Mouse (Mus musculus) pancreas, adult 10 weeks (tissue): ENCODE measurements around the gene Ubqln4. TPM values are rescaled to one million over a fixed set of nuclear protein-coding genes. Genes with fewer than 3 reads are reported as not detected.

Experiments used
- polyA plus RNA-seq: library from polyadenylated mRNA; stranded (reverse); fragments of 350-450 nt; fragmentation: Illumina TruSeq; extraction: RNeasy Lipid Tissue Mini Kit (QIAGEN cat#74804); gene quantifications from one replicate; pipeline ENCODE4 v1.2.3, GENCODE M21; 2015; ENCODE audit warnings: low read depth, low replicate concordance; ENCODE audit not compliant: insufficient read depth

Gene Ubqln4
- polyA plus RNA-seq: 17.2 TPM

DNA sequence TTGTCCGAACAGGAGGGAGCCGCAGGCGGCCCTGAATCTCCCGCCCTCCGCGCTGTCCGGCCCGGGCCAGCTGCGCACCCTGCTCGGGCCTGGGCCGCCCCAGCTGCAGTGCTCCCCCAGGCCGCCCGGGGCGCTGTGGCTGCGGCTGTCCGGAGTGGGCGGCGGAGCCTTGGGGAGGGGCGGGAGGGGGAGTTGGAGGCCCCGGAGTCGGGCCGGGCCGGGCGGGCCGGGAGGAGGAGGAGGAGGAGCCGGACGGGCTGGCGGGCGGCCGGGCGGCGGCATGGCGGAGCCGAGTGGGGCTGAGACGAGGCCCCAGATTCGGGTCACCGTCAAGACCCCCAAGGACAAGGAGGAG, at the start of gene Ubqln4:
Gene Ubqln4 (plus strand): TSS at position 234 of the 355 bp plus-strand sequence.

DNA sequence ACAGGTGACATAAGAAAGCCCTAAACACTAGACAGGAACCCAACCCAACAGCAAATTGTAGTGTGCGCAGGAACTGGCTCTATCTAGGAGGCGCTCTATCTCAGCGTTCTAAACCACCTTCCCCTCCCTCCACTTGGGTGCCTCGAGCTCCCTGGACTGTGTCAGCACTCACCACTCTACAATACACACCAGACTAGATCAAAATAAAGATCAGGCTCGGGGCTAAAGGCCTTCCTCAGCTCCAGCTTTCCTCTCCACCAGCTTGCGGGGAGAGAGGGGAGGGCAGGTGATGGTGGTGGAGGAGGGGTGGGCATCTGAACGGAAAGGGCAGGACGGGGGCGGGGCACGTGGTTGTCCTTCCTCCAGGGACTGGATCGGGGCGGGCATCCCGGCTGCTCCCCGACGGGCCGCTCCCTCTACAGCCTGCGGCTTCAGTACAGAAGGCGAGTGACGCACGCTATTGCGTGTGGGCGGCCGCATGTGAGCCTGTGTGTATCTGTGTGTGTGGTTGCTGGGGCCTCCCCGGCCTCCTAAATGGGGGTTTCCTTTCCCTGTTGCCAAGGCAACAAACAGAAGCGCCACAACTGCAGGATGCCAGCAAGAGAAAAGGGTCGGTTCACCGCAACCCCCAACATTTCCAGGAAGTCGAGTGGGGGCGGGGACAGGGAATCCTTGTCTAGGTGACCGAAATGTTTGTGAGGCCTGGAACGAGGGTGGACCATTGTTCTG, 43.7 kb upstream of the Ubqln4 start, which contains the start of gene Lmna:
Gene Lmna (minus strand): TSS at position 265 of the 729 bp plus-strand sequence.

DNA sequence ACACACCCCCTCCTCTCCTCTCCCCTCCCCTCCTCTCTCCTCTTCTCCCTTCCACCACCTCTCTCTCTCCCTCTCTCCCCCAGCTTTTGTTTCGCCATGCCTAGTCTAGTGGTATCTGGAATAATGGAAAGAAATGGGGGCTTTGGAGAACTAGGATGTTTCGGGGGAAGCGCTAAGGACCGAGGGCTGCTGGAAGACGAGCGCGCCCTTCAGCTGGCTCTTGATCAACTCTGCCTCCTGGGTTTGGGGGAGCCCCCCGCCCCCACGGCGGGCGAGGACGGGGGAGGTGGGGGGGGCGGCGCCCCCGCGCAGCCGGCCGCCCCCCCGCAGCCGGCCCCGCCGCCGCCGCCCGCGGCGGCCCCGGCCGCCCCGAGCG, 21.3 kb upstream of the Ubqln4 start, which contains the start of gene Mex3a:
Gene Mex3a (plus strand): TSS at position 97 of the 376 bp plus-strand sequence.

DNA sequence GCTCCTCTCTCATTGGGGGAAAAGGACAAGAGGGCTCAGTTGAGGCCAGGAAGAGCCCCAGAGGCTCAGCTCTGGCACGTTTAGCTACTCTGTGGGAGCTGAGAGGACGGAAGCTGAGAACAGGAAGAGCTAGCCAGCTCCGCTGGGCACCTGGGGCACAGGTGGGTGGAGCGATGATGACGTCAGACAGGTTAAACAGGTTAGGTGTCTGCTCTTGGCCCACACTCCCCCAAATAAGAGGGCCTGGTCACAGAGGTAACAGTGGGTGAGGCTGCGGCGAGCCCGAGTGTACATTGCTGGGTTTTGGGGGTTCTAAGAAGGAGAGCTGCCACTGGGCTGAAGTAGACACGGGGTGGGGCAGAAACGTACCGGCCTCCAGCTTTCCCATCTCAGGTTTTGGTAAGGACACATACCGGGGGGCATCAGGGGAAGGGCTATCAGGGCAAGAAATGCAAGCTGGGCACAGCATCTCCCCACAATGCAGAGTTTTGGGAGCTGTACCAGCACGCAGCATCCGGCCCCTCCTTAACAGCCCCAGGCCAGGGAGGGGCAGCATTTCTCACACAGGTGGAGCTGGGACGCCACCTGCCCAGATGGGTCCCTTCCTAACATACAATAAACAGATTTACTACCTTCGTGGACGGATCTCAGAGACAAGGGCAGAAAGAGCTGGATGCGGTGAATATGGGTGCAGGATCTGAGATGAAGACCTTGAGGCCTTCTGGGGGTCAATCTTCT, 5.2 kb upstream of the Ubqln4 start, which contains the start of gene Rab25:
Gene Rab25 (minus strand): TSS at position 121 of the 738 bp plus-strand sequence.

DNA sequence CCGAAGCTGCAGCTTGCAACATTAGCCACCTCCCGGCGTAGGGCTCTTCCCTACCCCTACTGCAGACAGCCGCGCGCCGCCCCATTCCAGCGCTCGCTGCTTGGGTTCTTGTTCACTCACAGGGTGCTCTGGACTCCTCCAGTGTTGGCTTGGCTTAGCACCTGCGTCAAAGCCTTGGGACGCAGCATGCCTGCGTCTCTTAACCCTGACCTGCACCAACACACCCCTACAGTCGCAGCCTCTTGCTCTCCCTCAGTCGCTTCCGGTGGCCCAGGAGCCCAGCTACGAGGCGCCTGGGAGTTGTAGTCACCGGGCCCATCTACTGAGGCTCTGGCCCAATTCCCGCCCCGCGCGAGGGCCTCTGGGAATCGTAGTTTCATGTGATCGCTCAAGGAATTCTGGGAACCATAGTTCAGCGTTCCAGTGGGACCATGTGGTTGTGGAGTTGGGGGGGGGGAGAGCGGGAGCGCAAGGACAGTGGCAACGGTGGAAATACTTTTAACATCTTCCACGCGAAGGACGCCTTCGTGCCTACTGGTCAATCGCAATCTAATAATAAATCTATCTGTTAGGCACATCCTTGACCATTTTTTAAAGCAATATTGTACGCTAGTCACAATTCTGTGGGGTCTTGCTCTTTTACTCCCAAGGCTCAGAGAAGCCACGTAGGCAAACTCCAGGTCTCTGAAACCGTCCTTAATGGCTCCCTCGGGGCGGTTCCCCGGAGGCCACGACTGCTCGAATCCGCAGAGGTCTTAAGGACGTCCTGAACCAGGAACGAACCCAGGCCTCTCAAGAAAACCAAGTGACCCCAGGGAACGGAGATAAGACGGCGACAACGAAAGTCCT, 658 bp upstream of the Ubqln4 start, which contains the start of gene Lamtor2:
Gene Lamtor2 (minus strand): TSS at position 399 of the 849 bp plus-strand sequence.

DNA sequence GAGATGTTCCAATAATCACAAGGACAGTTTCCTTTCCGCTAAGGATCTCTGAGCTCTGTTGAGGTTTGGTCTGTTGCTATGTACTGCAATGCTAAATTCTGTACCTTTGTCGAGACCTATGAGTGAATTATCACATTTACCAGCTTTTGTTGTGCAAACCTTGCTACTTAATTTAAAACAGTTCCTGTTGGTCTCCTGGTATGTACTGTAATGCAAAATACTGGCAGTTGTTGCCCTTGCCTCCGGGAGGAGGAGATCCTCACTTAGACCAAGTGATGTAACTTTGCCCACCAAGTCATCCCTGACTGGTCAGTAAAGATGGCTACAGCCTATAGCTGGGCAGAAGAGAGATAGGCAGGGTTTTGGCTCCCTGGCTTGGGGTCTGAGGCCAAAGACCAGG, 22.0 kb downstream of the Ubqln4 start, which contains the start of gene Ssr2:
Gene Ssr2 (plus strand): TSS at position 337 of the 400 bp plus-strand sequence.

DNA sequence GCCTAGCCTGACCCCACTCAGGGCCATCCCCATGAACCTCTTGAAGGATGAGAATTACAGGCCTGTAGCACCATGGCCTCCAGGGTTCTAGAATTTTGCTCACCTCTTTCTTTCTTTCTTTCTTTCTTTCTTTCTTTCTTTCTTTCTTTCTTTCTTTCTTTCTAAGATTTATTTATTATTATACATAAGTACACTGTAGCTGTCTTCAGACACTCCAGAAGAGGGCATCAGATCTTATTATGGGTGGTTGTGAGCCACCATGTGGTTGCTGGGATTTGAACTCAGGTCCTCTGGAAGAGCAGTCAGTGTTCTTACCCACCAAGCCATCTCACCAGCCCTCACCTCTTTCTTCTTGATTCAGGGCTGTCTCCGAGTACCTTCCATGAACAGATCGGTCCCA, 52.1 kb downstream of the Ubqln4 start, which contains the start of gene Arhgef2:
Gene Arhgef2 (plus strand): TSS at position 301 of the 400 bp plus-strand sequence.

Other genes starting within 250 kb of the Ubqln4 start
- gene Glmp, start 228.7 kb upstream of the Ubqln4 start, polyA plus RNA-seq: 33.7 TPM
- gene Tmem79, start 217.6 kb upstream of the Ubqln4 start, polyA plus RNA-seq: 0.63 TPM
- 19.8 TPM for gene Smg5, start 217.5 kb upstream of the Ubqln4 start, polyA plus RNA-seq
- 3.1 TPM for gene Paqr6, start 189.2 kb upstream of the Ubqln4 start, polyA plus RNA-seq
- 24.3 TPM for gene Bglap3, start 181.0 kb upstream of the Ubqln4 start, polyA plus RNA-seq
- gene Bglap2, start 175.1 kb upstream of the Ubqln4 start, polyA plus RNA-seq: not detected
- gene Bglap, start 169.3 kb upstream of the Ubqln4 start, polyA plus RNA-seq: not detected
- 2.7 TPM for gene Pmf1, start 143.4 kb upstream of the Ubqln4 start, polyA plus RNA-seq
- gene Slc25a44, start 128.6 kb upstream of the Ubqln4 start, polyA plus RNA-seq: 5.0 TPM
- 8.8 TPM for gene Sema4a, start 92.6 kb upstream of the Ubqln4 start, polyA plus RNA-seq
- 18.2 TPM for gene Lmna, start 43.8 kb upstream of the Ubqln4 start, polyA plus RNA-seq
- gene Mex3a, start 21.4 kb upstream of the Ubqln4 start, polyA plus RNA-seq: 0.13 TPM
- 9.4 TPM for gene Rab25, start 5.5 kb upstream of the Ubqln4 start, polyA plus RNA-seq
- gene Lamtor2, start 684 bp upstream of the Ubqln4 start, polyA plus RNA-seq: 43.4 TPM
- gene Ssr2, start 22.1 kb downstream of the Ubqln4 start, polyA plus RNA-seq: 80.4 TPM
- 23.6 TPM for gene Arhgef2, start 52.2 kb downstream of the Ubqln4 start, polyA plus RNA-seq
- gene Rxfp4, start 99.4 kb downstream of the Ubqln4 start, polyA plus RNA-seq: not detected
- gene Khdc4, start 132.0 kb downstream of the Ubqln4 start, polyA plus RNA-seq: 16.3 TPM
- 10.9 TPM for gene Rit1, start 163.1 kb downstream of the Ubqln4 start, polyA plus RNA-seq
- gene Syt11, start 221.4 kb downstream of the Ubqln4 start, polyA plus RNA-seq: 3.0 TPM